Mouse (Mus musculus) lung, postnatal 36 days (tissue): ENCODE data around the gene Myo1e.
A peak's percentile ranks its signal among the peaks of the same experiment; 100 is the strongest.

Source experiments
- DNase-seq: peaks from one replicate; pipeline ENCODE4 v3.0.0; 2022; ENCODE audit warnings: mixed read lengths

The Myo1e gene

GRCm38 (mm10) chr9:70223142-70223541 is 16.0 kb downstream of the Myo1e start:
- no peak for DNase-seq

- no peak for DNase-seq
Observed at GRCm38 (mm10) chr9:70224046-70224445, 16.9 kb downstream of the Myo1e start.

GRCm38 (mm10) chr9:70226359-70226758 is 19.2 kb downstream of the Myo1e start:
- no peak for DNase-seq

GRCm38 (mm10) chr9:70229823-70230222 is 22.7 kb downstream of the Myo1e start:
- peak; percentile 76 for DNase-seq

- DNase-seq, result no peak
Observed at GRCm38 (mm10) chr9:70232044-70233010, 25.2 kb downstream of the Myo1e start.

GRCm38 (mm10) chr9:70237136-70237535 is 30.0 kb downstream of the Myo1e start:
- DNase-seq, result no peak

GRCm38 (mm10) chr9:70237561-70237960 is 30.4 kb downstream of the Myo1e start:
- peak; percentile 57 for DNase-seq

GRCm38 (mm10) chr9:70238391-70238790 is 31.2 kb downstream of the Myo1e start:
- no peak for DNase-seq

GRCm38 (mm10) chr9:70239229-70239628 is 32.1 kb downstream of the Myo1e start:
- no peak for DNase-seq

GRCm38 (mm10) chr9:70240703-70241410 is 33.7 kb downstream of the Myo1e start:
- DNase-seq, result no peak

GRCm38 (mm10) chr9:70241411-70241961 is 34.3 kb downstream of the Myo1e start:
- peak; percentile 75 for DNase-seq

- peak; percentile 56 for DNase-seq
Observed at GRCm38 (mm10) chr9:70242112-70242862, 35.1 kb downstream of the Myo1e start.

GRCm38 (mm10) chr9:70243241-70243640 is 36.1 kb downstream of the Myo1e start:
- DNase-seq, result peak; percentile 67

GRCm38 (mm10) chr9:70243708-70244107 is 36.6 kb downstream of the Myo1e start:
- DNase-seq, result no peak

GRCm38 (mm10) chr9:70244115-70244514 is 37.0 kb downstream of the Myo1e start:
- no peak for DNase-seq

GRCm38 (mm10) chr9:70245040-70245439 is 37.9 kb downstream of the Myo1e start:
- no peak for DNase-seq

- no peak for DNase-seq
Observed at GRCm38 (mm10) chr9:70246427-70246826, 39.3 kb downstream of the Myo1e start.

- no peak for DNase-seq
Observed at GRCm38 (mm10) chr9:70248046-70248445, 40.9 kb downstream of the Myo1e start.

- no peak for DNase-seq
Observed at GRCm38 (mm10) chr9:70248826-70249225, 41.7 kb downstream of the Myo1e start.

GRCm38 (mm10) chr9:70249881-70250681 is 42.9 kb downstream of the Myo1e start:
- DNase-seq, result peak; percentile 89

- DNase-seq, result peak; percentile 54
Observed at GRCm38 (mm10) chr9:70251441-70251985, 44.4 kb downstream of the Myo1e start.

GRCm38 (mm10) chr9:70253016-70253415 is 45.9 kb downstream of the Myo1e start:
- no peak for DNase-seq
